Mouse (Mus musculus): ENCODE data around the gene Ebpl. TPM values are rescaled to one million over a fixed set of nuclear protein-coding genes. Genes with fewer than 3 reads are reported as not detected.

The Ebpl gene
- polyA plus RNA-seq, 2 experiments: 1.1 to 4.9 TPM

DNA sequence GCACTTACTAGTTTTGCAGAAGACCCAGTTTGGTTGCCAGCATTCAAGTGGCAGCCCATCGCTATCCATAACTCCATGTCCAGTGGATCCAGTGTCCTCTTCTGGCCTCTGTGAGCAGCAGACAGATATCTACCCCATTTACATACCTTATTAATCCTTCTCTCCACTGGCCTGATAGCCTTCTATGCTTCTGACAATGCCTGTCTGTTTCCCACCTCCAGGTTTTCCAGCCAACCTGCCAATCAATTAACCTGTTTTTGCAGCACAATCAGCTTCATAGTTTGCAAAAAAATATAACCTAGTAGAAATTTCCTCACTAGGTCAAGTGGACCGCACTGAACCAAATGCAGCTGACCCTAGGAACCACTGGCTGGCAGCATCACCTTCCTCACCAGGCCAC is 2.0 kb upstream of the Ebpl start:
- DNase-seq (ENCODE audit: low read depth in 3 of 3, low spot score in 3 of 3): no peak
- WGBS (ENCODE audit: insufficient replicate concordance): 75% methylated on average over 2 of the region's 2 CpGs
- no peaks in the 10 kb centered on the region for H3K9me3 ChIP-seq (ENCODE audit: control insufficient read depth, low read length)

DNA sequence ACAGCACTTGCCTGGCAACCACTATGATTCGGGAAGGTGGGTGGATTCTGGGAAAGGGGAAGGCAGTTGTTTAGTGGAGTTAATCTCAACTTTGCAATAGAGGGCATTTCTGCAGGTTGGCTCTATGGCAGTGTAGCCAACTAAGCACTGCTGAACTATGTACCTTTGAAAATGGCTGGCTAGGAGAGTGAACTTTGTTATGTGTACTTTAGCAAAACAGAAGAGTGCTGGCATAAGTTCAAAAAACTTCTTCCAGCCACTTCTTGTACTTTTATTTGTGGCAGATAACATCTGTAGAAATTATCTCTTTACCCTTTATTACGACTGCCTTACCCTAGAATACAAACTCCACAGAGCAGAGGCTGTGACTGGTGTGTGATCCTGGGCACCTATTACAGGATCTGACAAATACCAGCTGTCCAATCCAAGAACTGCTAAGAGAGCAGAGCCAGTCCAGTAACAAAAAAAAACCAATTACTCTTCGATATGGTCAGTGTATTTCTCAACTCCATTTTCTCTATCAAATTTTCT is 807 bp upstream of the Ebpl start:
- H3K9ac ChIP-seq (replicated peaks): no peak overlapping the region
- 41% methylated on average over 3 of the region's 3 CpGs for WGBS (ENCODE audit: insufficient replicate concordance)
- peaks cover 0 to 8% of the 10 kb centered on the region in 2 experiments; a peak in 3 of 4 replicates for H3K4me1 ChIP-seq (replicated peaks; ENCODE audit: control insufficient read depth in 2 of 2, insufficient read depth in 2 of 2, low read length in 1 of 2)
- DNase-seq (ENCODE audit: low read depth in 3 of 3, low spot score in 3 of 3) (peak in 1 of 3 experiments; percentile 17), ATAC-seq (ENCODE audit: insufficient read depth) (no peak)
- peak overlapping the region; percentile 79 for H3K4me2 ChIP-seq (ENCODE audit: low read depth)
- 0 out of 2 replicates have a peak overlapping the region, but pooled peaks have one; percentile 34 for H3K27ac ChIP-seq
- no peaks in the 10 kb centered on the region; the same call in 1 of the 2 replicates for H3K36me3 ChIP-seq (replicated peaks; ENCODE audit: control insufficient read depth, insufficient read depth, low read depth)
- no peaks in the 10 kb centered on the region for H3K9me3 ChIP-seq (ENCODE audit: control insufficient read depth, low read length)
- H3K4me3 ChIP-seq (ENCODE audit: insufficient read depth in 1 of 2, low read depth in 2 of 2, low read length in 2 of 2): peak overlapping the region; percentile 18 to 67; a peak in 3 of 4 replicates
- H3K27me3 ChIP-seq (ENCODE audit: control insufficient read depth, insufficient read depth, low read length): no peaks in the 10 kb centered on the region
- no peak for TF ChIP-seq EP300 (IDR thresholded peaks at IDR 0.05; ENCODE audit: low read depth)
- no peak for TF ChIP-seq CTCF (IDR thresholded peaks at IDR 0.05; ENCODE audit: low read depth)

More for the DNA sequence above, 2.0 kb upstream of the Ebpl start:
- Histone ChIP-seq H3K4me1 (replicated peaks; ENCODE audit: control insufficient read depth in 2 of 2, insufficient read depth in 2 of 2, low read length in 1 of 2) (peaks cover 0 to 8% of the 10 kb centered on the region in 2 experiments; a peak in 3 of 4 replicates), H3K4me3 (ENCODE audit: insufficient read depth in 1 of 2, low read depth in 2 of 2, low read length in 2 of 2) (no peak overlapping the region), H3K36me3 (replicated peaks; ENCODE audit: control insufficient read depth, insufficient read depth, low read depth) (peaks cover 4% of the 10 kb centered on the region), H3K4me2 (ENCODE audit: low read depth) (no peak overlapping the region), H3K9ac (replicated peaks) (no peak overlapping the region), H3K27ac (no peak overlapping the region), H3K27me3 (ENCODE audit: control insufficient read depth, insufficient read depth, low read length) (no peaks in the 10 kb centered on the region)
- TF ChIP-seq CTCF (IDR thresholded peaks at IDR 0.05; ENCODE audit: low read depth): no peak
- TF ChIP-seq EP300 (IDR thresholded peaks at IDR 0.05; ENCODE audit: low read depth): no peak
- ATAC-seq (ENCODE audit: insufficient read depth): no peak

DNA sequence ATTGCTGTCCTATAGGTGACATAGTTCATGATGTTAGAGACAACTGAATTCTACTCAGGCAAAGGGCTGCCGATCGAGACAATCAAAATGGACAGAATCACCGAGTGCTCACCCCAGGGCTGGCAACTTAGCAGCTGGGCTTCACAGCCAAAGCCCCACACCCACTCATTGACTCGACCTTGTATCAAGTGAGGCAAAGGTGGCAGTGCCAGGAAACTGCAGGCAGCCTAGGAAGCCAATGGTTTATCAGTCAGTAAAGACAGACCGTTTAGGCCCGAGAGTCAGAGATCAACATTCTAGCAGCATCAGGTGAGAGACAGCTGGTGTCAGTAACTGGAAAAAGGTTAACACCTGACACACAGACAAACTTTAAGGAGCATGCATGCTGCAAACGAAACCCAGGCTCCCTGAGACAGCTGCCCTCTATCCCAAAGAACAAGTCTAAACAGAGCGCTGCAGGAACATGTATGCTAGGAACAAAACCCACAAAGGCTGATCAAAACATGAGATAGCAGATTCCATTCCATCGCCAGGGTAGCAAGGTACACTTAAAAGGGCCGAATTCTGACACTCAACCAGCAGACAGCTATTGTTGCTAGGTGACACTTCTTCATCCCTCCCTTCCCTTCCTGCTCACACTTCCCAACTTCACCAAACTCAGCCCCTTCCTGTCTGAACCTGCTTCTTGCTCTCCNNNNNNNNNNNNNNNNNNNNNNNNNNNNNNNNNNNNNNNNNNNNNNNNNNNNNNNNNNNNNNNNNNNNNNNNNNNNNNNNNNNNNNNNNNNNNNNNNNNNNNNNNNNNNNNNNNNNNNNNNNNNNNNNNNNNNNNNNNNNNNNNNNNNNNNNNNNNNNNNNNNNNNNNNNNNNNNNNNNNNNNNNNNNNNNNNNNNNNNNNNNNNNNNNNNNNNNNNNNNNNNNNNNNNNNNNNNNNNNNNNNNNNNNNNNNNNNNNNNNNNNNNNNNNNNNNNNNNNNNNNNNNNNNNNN is 5.7 kb downstream of the Ebpl start:
- 56% methylated on average over 10 of the region's 10 CpGs for WGBS (ENCODE audit: insufficient replicate concordance)
- Histone ChIP-seq H3K4me2 (ENCODE audit: low read depth) (no peak overlapping the region), H3K9me3 (ENCODE audit: control insufficient read depth, low read length) (no peaks in the 10 kb centered on the region), H3K27me3 (ENCODE audit: control insufficient read depth, insufficient read depth, low read length) (no peaks in the 10 kb centered on the region), H3K4me1 (replicated peaks; ENCODE audit: control insufficient read depth in 2 of 2, insufficient read depth in 2 of 2, low read length in 1 of 2) (0 out of 4 replicates have a peak, but pooled peaks cover 0 to 3% of the 10 kb centered on the region in 2 experiments), H3K9ac (replicated peaks) (no peak overlapping the region), H3K36me3 (replicated peaks; ENCODE audit: control insufficient read depth, insufficient read depth, low read depth) (no peaks in the 10 kb centered on the region), H3K27ac (no peak overlapping the region), H3K4me3 (ENCODE audit: insufficient read depth in 1 of 2, low read depth in 2 of 2, low read length in 2 of 2) (no peak overlapping the region)
- no peak for TF ChIP-seq CTCF (IDR thresholded peaks at IDR 0.05; ENCODE audit: low read depth)
- TF ChIP-seq EP300 (IDR thresholded peaks at IDR 0.05; ENCODE audit: low read depth): no peak
- no peak for ATAC-seq (ENCODE audit: insufficient read depth)
- no peak for DNase-seq (ENCODE audit: low read depth in 3 of 3, low spot score in 3 of 3)

DNA sequence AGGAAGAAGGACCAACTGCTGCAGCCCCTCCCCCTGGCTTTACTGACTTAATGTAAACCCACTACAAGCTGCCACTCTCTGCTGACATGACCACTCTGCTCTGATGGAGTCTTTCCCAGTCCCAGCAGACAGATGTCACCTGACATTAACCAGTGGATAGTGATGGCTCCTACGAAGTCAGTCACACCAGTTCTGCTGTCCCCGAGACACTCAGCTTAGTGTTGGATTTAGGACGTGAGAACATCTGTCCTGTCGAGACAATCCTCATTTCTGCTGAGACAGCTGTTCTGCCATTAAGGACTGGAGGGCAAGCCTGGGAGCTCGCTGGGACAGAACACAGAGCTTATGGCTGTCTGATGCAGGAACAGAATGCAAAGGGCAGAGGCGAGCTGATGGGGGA is 9.4 kb downstream of the Ebpl start:
- ATAC-seq (ENCODE audit: insufficient read depth): no peak
- H3K27ac ChIP-seq: no peak overlapping the region
- DNase-seq (ENCODE audit: low read depth in 3 of 3, low spot score in 3 of 3): no peak
- no peak overlapping the region for H3K4me2 ChIP-seq (ENCODE audit: low read depth)
- no peaks in the 10 kb centered on the region for H3K36me3 ChIP-seq (replicated peaks; ENCODE audit: control insufficient read depth, insufficient read depth, low read depth)
- no peak overlapping the region for H3K9ac ChIP-seq (replicated peaks)
- H3K4me1 ChIP-seq (replicated peaks; ENCODE audit: control insufficient read depth in 2 of 2, insufficient read depth in 2 of 2, low read length in 1 of 2): peaks cover 0 to 8% of the 10 kb centered on the region in 2 experiments; a peak in 2 of 4 replicates
- 68% methylated on average over 6 of the region's 6 CpGs for WGBS (ENCODE audit: insufficient replicate concordance)
- H3K27me3 ChIP-seq (ENCODE audit: control insufficient read depth, insufficient read depth, low read length): no peaks in the 10 kb centered on the region
- TF ChIP-seq CTCF (IDR thresholded peaks at IDR 0.05; ENCODE audit: low read depth) (no peak), EP300 (IDR thresholded peaks at IDR 0.05; ENCODE audit: low read depth) (no peak)
- no peaks in the 10 kb centered on the region for H3K9me3 ChIP-seq (ENCODE audit: control insufficient read depth, low read length)
- no peak overlapping the region for H3K4me3 ChIP-seq (ENCODE audit: insufficient read depth in 1 of 2, low read depth in 2 of 2, low read length in 2 of 2)

DNA sequence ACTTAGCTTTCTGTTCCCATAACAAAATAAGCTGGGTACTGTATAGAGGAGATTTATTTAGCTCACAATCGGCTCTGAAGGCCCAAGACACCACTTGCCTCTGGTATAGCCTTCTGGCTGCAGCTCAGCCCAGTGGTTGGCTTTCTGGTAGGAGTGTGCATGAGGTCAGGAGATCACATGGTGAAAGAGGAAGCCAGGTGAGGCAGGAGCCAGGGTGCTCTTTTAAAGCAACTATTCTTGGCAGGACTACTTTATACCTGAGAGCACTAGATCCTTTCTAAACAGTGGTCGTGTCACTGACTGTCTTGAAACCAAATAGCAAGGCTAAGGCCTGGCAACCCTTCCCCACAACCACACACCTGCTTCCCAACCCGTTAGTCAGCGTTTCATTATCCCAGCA is 10.4 kb downstream of the Ebpl start:
- no peak overlapping the region for H3K9ac ChIP-seq (replicated peaks)
- peaks cover 0 to 8% of the 10 kb centered on the region in 2 experiments; a peak in 2 of 4 replicates for H3K4me1 ChIP-seq (replicated peaks; ENCODE audit: control insufficient read depth in 2 of 2, insufficient read depth in 2 of 2, low read length in 1 of 2)
- TF ChIP-seq CTCF (IDR thresholded peaks at IDR 0.05; ENCODE audit: low read depth) (no peak), EP300 (IDR thresholded peaks at IDR 0.05; ENCODE audit: low read depth) (no peak)
- 63% methylated on average over 4 of the region's 4 CpGs for WGBS (ENCODE audit: insufficient replicate concordance)
- no peaks in the 10 kb centered on the region for H3K36me3 ChIP-seq (replicated peaks; ENCODE audit: control insufficient read depth, insufficient read depth, low read depth)
- no peaks in the 10 kb centered on the region for H3K27me3 ChIP-seq (ENCODE audit: control insufficient read depth, insufficient read depth, low read length)
- no peak overlapping the region for H3K4me3 ChIP-seq (ENCODE audit: insufficient read depth in 1 of 2, low read depth in 2 of 2, low read length in 2 of 2)
- DNase-seq (ENCODE audit: low read depth in 3 of 3, low spot score in 3 of 3) (no peak), ATAC-seq (ENCODE audit: insufficient read depth) (no peak)
- no peak overlapping the region for H3K4me2 ChIP-seq (ENCODE audit: low read depth)
- no peaks in the 10 kb centered on the region for H3K9me3 ChIP-seq (ENCODE audit: control insufficient read depth, low read length)
- H3K27ac ChIP-seq: no peak overlapping the region

Data from liver, embryonic 14.5 days (tissue).